In genomic region chr19:6182534-6182933, GRCm38 (mm10) we compare ENCODE assay signal across 15 mouse cellular contexts. TPM values are rescaled to one million over a fixed set of nuclear protein-coding genes. Genes with fewer than 3 reads are reported as not detected.
DNase-seq lines count a peak whose midpoint lies in the region; ATAC-seq lines count a peak whose summit lies in the region.
"Had no signal": no experiment of that assay in that cellular context is flagged by ENCODE, and none has a peak within 500 bp of the region (broad histone marks: within the 10 kb centered on the region; RNA-seq: fewer than 3 reads in every experiment).

No protein-coding gene starts in this region.

- H3K4me1 ChIP-seq in neural tube, embryonic 12.5 days, result no peaks in the 10 kb centered on the region
- no peaks in the 10 kb centered on the region for H3K4me1 ChIP-seq in neural tube, embryonic 15.5 days
- no peaks in the 10 kb centered on the region for H3K4me1 ChIP-seq in embryonic facial prominence, embryonic 15.5 days
- no peaks in the 10 kb centered on the region for H3K4me1 ChIP-seq in forebrain, embryonic 13.5 days
- H3K4me1 ChIP-seq: forebrain, embryonic 15.5 days; liver, embryonic 15.5 days had no signal

- no peaks in the 10 kb centered on the region for H3K9me3 ChIP-seq in neural tube, embryonic 12.5 days
- no peaks in the 10 kb centered on the region for H3K9me3 ChIP-seq in neural tube, embryonic 15.5 days (replicated peaks)
- no peaks in the 10 kb centered on the region for H3K9me3 ChIP-seq in embryonic facial prominence, embryonic 15.5 days (replicated peaks)
- H3K9me3 ChIP-seq in forebrain, embryonic 13.5 days (replicated peaks), result 0 out of 2 replicates have a peak, but pooled peaks cover 4% of the 10 kb centered on the region
- H3K9me3 ChIP-seq: forebrain, embryonic 15.5 days had no signal

- H3K4me2 ChIP-seq in neural tube, embryonic 12.5 days (replicated peaks), result peak overlapping the region; percentile 22; the same call in 1 of the 2 replicates
- no peak overlapping the region for H3K4me2 ChIP-seq in neural tube, embryonic 15.5 days
- H3K4me2 ChIP-seq in embryonic facial prominence, embryonic 15.5 days (replicated peaks), result no peak overlapping the region
- no peak overlapping the region for H3K4me2 ChIP-seq in forebrain, embryonic 13.5 days
- H3K4me2 ChIP-seq: forebrain, embryonic 15.5 days; liver, embryonic 15.5 days had no signal

- WGBS in neural tube, embryonic 12.5 days, result 7% methylated on average over 3 of the region's 3 CpGs
- WGBS in neural tube, embryonic 15.5 days, result 12% methylated on average over 3 of the region's 3 CpGs
- 8% methylated on average over 3 of the region's 3 CpGs for WGBS in embryonic facial prominence, embryonic 15.5 days
- 18% methylated on average over 3 of the region's 3 CpGs for WGBS in forebrain, embryonic 13.5 days

- no peak overlapping the region for H3K9ac ChIP-seq in neural tube, embryonic 12.5 days
- H3K9ac ChIP-seq in neural tube, embryonic 15.5 days (replicated peaks), result no peak overlapping the region
- no peak overlapping the region for H3K9ac ChIP-seq in embryonic facial prominence, embryonic 15.5 days
- H3K9ac ChIP-seq in forebrain, embryonic 13.5 days, result no peak overlapping the region
- H3K9ac ChIP-seq: forebrain, embryonic 15.5 days; liver, embryonic 15.5 days had no signal

- no peaks in the 10 kb centered on the region for H3K27me3 ChIP-seq in neural tube, embryonic 12.5 days (replicated peaks)
- H3K27me3 ChIP-seq in neural tube, embryonic 15.5 days (replicated peaks), result no peaks in the 10 kb centered on the region
- no peaks in the 10 kb centered on the region for H3K27me3 ChIP-seq in embryonic facial prominence, embryonic 15.5 days
- no peaks in the 10 kb centered on the region for H3K27me3 ChIP-seq in splenic B cell, adult 2 months (ENCODE audit: control insufficient read depth, insufficient read depth, low read length, poor library complexity, severe bottlenecking)
- no peaks in the 10 kb centered on the region for H3K27me3 ChIP-seq in forebrain, embryonic 13.5 days
- H3K27me3 ChIP-seq: forebrain, embryonic 15.5 days; liver, embryonic 15.5 days had no signal

- DNase-seq in cerebellum, adult 11 months, result peak; percentile 53
- DNase-seq in splenic B cell, adult 2 months (ENCODE audit: low read depth, low spot score), result peak; percentile 10
- no peak for DNase-seq in layer of hippocampus, adult 9-10 months (ENCODE audit: low spot score)
- DNase-seq: embryo, embryonic 11 days; heart, adult 18-20 months; kidney, adult 8-10 months had no signal

- ATAC-seq in neural tube, embryonic 12.5 days (ENCODE audit: low FRiP score, low read depth), result no peak
- no peak for ATAC-seq in neural tube, embryonic 15.5 days (ENCODE audit: low FRiP score)
- peak; percentile 79 for ATAC-seq in embryonic facial prominence, embryonic 15.5 days (ENCODE audit: insufficient number of reproducible peaks, low FRiP score, low TSS enrichment, low read depth)
- no peak for ATAC-seq in forebrain, embryonic 13.5 days
- ATAC-seq: forebrain, embryonic 15.5 days had no signal

- H3K27ac ChIP-seq in neural tube, embryonic 12.5 days, result no peak overlapping the region
- no peak overlapping the region for H3K27ac ChIP-seq in neural tube, embryonic 15.5 days (replicated peaks)
- H3K27ac ChIP-seq in embryonic facial prominence, embryonic 15.5 days (replicated peaks), result no peak overlapping the region
- H3K27ac ChIP-seq in forebrain, embryonic 13.5 days, result no peak overlapping the region
- H3K27ac ChIP-seq: forebrain, embryonic 15.5 days; left cerebral cortex, adult 2 months; liver, embryonic 15.5 days had no signal

- H3K4me3 ChIP-seq in neural tube, embryonic 12.5 days, result peak overlapping the region; percentile 9; the same call in 1 of the 2 replicates
- H3K4me3 ChIP-seq in neural tube, embryonic 15.5 days (replicated peaks), result no peak overlapping the region
- H3K4me3 ChIP-seq in embryonic facial prominence, embryonic 15.5 days (replicated peaks), result no peak overlapping the region
- H3K4me3 ChIP-seq in forebrain, embryonic 13.5 days, result no peak overlapping the region
- H3K4me3 ChIP-seq: forebrain, embryonic 15.5 days; left cerebral cortex, adult 2 months; liver, embryonic 15.5 days; megakaryocyte, embryonic 14.5 days had no signal

- no peaks in the 10 kb centered on the region for H3K36me3 ChIP-seq in neural tube, embryonic 12.5 days
- no peaks in the 10 kb centered on the region for H3K36me3 ChIP-seq in neural tube, embryonic 15.5 days
- H3K36me3 ChIP-seq in embryonic facial prominence, embryonic 15.5 days, result no peaks in the 10 kb centered on the region
- H3K36me3 ChIP-seq in splenic B cell, adult 2 months (ENCODE audit: control insufficient read depth, insufficient read depth, low read length, poor library complexity, severe bottlenecking), result no peaks in the 10 kb centered on the region
- no peaks in the 10 kb centered on the region for H3K36me3 ChIP-seq in forebrain, embryonic 13.5 days (ENCODE audit: poor library complexity, severe bottlenecking)
- H3K36me3 ChIP-seq: forebrain, embryonic 15.5 days; liver, embryonic 15.5 days had no signal

RNA-seq across cellular contexts. Expression of gene Majin, which starts 1.7 kb away (rescaled TPM):
- not detected in 2 replicates for polyA plus RNA-seq in neural tube, embryonic 12.5 days (2016; fragmentation: Nextera tagmentation; extraction: Ambion mirVana)
- polyA plus RNA-seq in neural tube, embryonic 15.5 days (2015; fragmentation: Nextera tagmentation; extraction: Ambion mirVana), result not detected in 2 replicates
- 0.11 and 0.13 TPM in 2 replicates for polyA plus RNA-seq in embryonic facial prominence, embryonic 15.5 days (2015; fragmentation: Nextera tagmentation; extraction: Ambion mirVana)
- not detected in 2 replicates for polyA plus RNA-seq in forebrain, embryonic 13.5 days (2015; fragmentation: Nextera tagmentation; extraction: Ambion mirVana)
- polyA plus RNA-seq: forebrain, embryonic 15.5 days; liver, embryonic 15.5 days had no signal

RNA-seq across cellular contexts. Expression of gene Arl2, which starts 41.2 kb away (rescaled TPM):
- 100 and 102 TPM in 2 replicates for polyA plus RNA-seq in neural tube, embryonic 12.5 days (2016; fragmentation: Nextera tagmentation; extraction: Ambion mirVana)
- polyA plus RNA-seq in neural tube, embryonic 15.5 days (2015; fragmentation: Nextera tagmentation; extraction: Ambion mirVana), result 139 and 157 TPM in 2 replicates
- 98.5 and 100 TPM in 2 replicates for polyA plus RNA-seq in embryonic facial prominence, embryonic 15.5 days (2015; fragmentation: Nextera tagmentation; extraction: Ambion mirVana)
- 86.1 and 87.1 TPM in 2 replicates for polyA plus RNA-seq in forebrain, embryonic 13.5 days (2015; fragmentation: Nextera tagmentation; extraction: Ambion mirVana)

RNA-seq across cellular contexts. Expression of gene Batf2, which starts 41.8 kb away (rescaled TPM):
- not detected in 2 replicates for polyA plus RNA-seq in neural tube, embryonic 12.5 days (2016; fragmentation: Nextera tagmentation; extraction: Ambion mirVana)
- 0.42 TPM in 1 of 2 replicates, not detected in the other for polyA plus RNA-seq in neural tube, embryonic 15.5 days (2015; fragmentation: Nextera tagmentation; extraction: Ambion mirVana)
- polyA plus RNA-seq in embryonic facial prominence, embryonic 15.5 days (2015; fragmentation: Nextera tagmentation; extraction: Ambion mirVana), result 0.19 and 0.39 TPM in 2 replicates
- polyA plus RNA-seq in forebrain, embryonic 13.5 days (2015; fragmentation: Nextera tagmentation; extraction: Ambion mirVana), result not detected in 2 replicates
- polyA plus RNA-seq: forebrain, embryonic 15.5 days; neural tube, embryonic 14.5 days had no signal

RNA-seq across cellular contexts. Expression of gene Gpha2, which starts 43.6 kb away (rescaled TPM):
- not detected in 2 replicates for polyA plus RNA-seq in neural tube, embryonic 12.5 days (2016; fragmentation: Nextera tagmentation; extraction: Ambion mirVana)
- 0.75 TPM in 1 of 2 replicates, not detected in the other for polyA plus RNA-seq in neural tube, embryonic 15.5 days (2015; fragmentation: Nextera tagmentation; extraction: Ambion mirVana)
- 2.5 and 3.3 TPM in 2 replicates for polyA plus RNA-seq in embryonic facial prominence, embryonic 15.5 days (2015; fragmentation: Nextera tagmentation; extraction: Ambion mirVana)
- 0.31 TPM in 1 of 2 replicates, not detected in the other for polyA plus RNA-seq in forebrain, embryonic 13.5 days (2015; fragmentation: Nextera tagmentation; extraction: Ambion mirVana)
- polyA plus RNA-seq: forebrain, embryonic 15.5 days; neural tube, embryonic 14.5 days had no signal

RNA-seq across cellular contexts. Expression of gene Ppp2r5b, which starts 53.1 kb away (rescaled TPM):
- polyA plus RNA-seq in neural tube, embryonic 12.5 days (2016; fragmentation: Nextera tagmentation; extraction: Ambion mirVana), result 77.8 and 82.8 TPM in 2 replicates
- 127 and 156 TPM in 2 replicates for polyA plus RNA-seq in neural tube, embryonic 15.5 days (2015; fragmentation: Nextera tagmentation; extraction: Ambion mirVana)
- 39.2 and 39.7 TPM in 2 replicates for polyA plus RNA-seq in embryonic facial prominence, embryonic 15.5 days (2015; fragmentation: Nextera tagmentation; extraction: Ambion mirVana)
- polyA plus RNA-seq in forebrain, embryonic 13.5 days (2015; fragmentation: Nextera tagmentation; extraction: Ambion mirVana), result 53.7 and 58.8 TPM in 2 replicates
